Mouse (Mus musculus) thymus, postnatal 25 days (tissue): ENCODE measurements at regions not wholly inside any gene's neighbourhood (a gene's known extent, or its start where the extent isn't known, plus 50 kb on each side); places are given as distances from the start of the nearest gene placed in this dataset.
A peak's percentile ranks its signal among the peaks of the same experiment; 100 is the strongest.

ENCODE experiments used
- DNase-seq: peaks from one replicate; pipeline ENCODE4 v3.0.0; 2022

GRCm38 (mm10) chr9:122437464-122437863 lies 86.1 kb downstream of the Abhd5 start:
- DNase-seq, result no peak

GRCm38 (mm10) chr9:122446387-122447105 lies 95.1 kb downstream of the Abhd5 start:
- no peak for DNase-seq

GRCm38 (mm10) chr9:122447568-122447967 lies 96.2 kb downstream of the Abhd5 start:
- no peak for DNase-seq

GRCm38 (mm10) chr9:122448342-122448741 lies 96.9 kb downstream of the Abhd5 start:
- no peak for DNase-seq

GRCm38 (mm10) chr9:122450524-122450923 lies 99.1 kb downstream of the Abhd5 start:
- DNase-seq, result no peak

GRCm38 (mm10) chr9:122455301-122455700 lies 103.9 kb downstream of the Abhd5 start:
- no peak for DNase-seq

GRCm38 (mm10) chr9:122455779-122456178 lies 104.4 kb downstream of the Abhd5 start:
- no peak for DNase-seq

GRCm38 (mm10) chr9:122459491-122459890 lies 108.1 kb downstream of the Abhd5 start:
- no peak for DNase-seq

GRCm38 (mm10) chr9:122471539-122471938 lies 120.1 kb downstream of the Abhd5 start:
- no peak for DNase-seq

GRCm38 (mm10) chr9:122476356-122476755 lies 124.9 kb downstream of the Abhd5 start:
- peak; percentile 13 for DNase-seq

GRCm38 (mm10) chr9:122487001-122487400 lies 135.6 kb downstream of the Abhd5 start:
- DNase-seq, result no peak

GRCm38 (mm10) chr9:122494691-122495090 lies 143.3 kb downstream of the Abhd5 start:
- DNase-seq, result no peak

GRCm38 (mm10) chr9:122496482-122496985 lies 145.1 kb downstream of the Abhd5 start:
- no peak for DNase-seq

GRCm38 (mm10) chr9:122501864-122502341 lies 150.5 kb downstream of the Abhd5 start:
- no peak for DNase-seq

- no peak for DNase-seq
Observed at GRCm38 (mm10) chr9:122521569-122521968, 170.2 kb downstream of the Abhd5 start.

GRCm38 (mm10) chr9:122525621-122526055 lies 174.2 kb downstream of the Abhd5 start:
- no peak for DNase-seq

GRCm38 (mm10) chr9:122528267-122528666 lies 176.9 kb downstream of the Abhd5 start:
- DNase-seq, result no peak

GRCm38 (mm10) chr9:122529721-122530120 lies 178.3 kb downstream of the Abhd5 start:
- DNase-seq, result no peak

- DNase-seq, result no peak
Observed at GRCm38 (mm10) chr9:122531806-122532205, 180.4 kb downstream of the Abhd5 start.

- DNase-seq, result no peak
Observed at GRCm38 (mm10) chr9:122534121-122534814, 182.9 kb downstream of the Abhd5 start.

- no peak for DNase-seq
Observed at GRCm38 (mm10) chr9:122534965-122535364, 183.6 kb downstream of the Abhd5 start.

- no peak for DNase-seq
Observed at GRCm38 (mm10) chr9:122540091-122540490, 188.7 kb downstream of the Abhd5 start.

GRCm38 (mm10) chr9:122556051-122556450 lies 191.1 kb upstream of the Topaz1 start:
- no peak for DNase-seq

GRCm38 (mm10) chr9:122566060-122566459 lies 181.1 kb upstream of the Topaz1 start:
- no peak for DNase-seq
